Mouse (Mus musculus) spleen, postnatal 4 days (tissue): ENCODE data around the gene Dnah2.

Source experiments
- DNase-seq, 2 experiments: peaks; one replicate each; pipeline ENCODE4 v3.0.0; 2022; ENCODE audit warnings: low spot score in 2 of 2

The Dnah2 gene

GRCm38 (mm10) chr11:69419443-69419812, 129.5 kb downstream of the Dnah2 start:
- peak in 1 of 2 experiments; percentile 68 for DNase-seq

- DNase-seq = peak; percentile 65 to 76
Observed at GRCm38 (mm10) chr11:69418481-69419442, 130.1 kb downstream of the Dnah2 start.

GRCm38 (mm10) chr11:69417449-69418384, 131.2 kb downstream of the Dnah2 start:
- peak; percentile 74 to 82 for DNase-seq

GRCm38 (mm10) chr11:69416921-69417448, 131.9 kb downstream of the Dnah2 start:
- no peak for DNase-seq

- no peak for DNase-seq
Observed at GRCm38 (mm10) chr11:69416509-69416908, 132.4 kb downstream of the Dnah2 start.

- DNase-seq = peak in 1 of 2 experiments; percentile 67
Observed at GRCm38 (mm10) chr11:69415668-69416451, 133.1 kb downstream of the Dnah2 start.

GRCm38 (mm10) chr11:69415327-69415667, 133.6 kb downstream of the Dnah2 start:
- peak; percentile 36 to 71 for DNase-seq

- DNase-seq = peak in 1 of 2 experiments; percentile 66
Observed at GRCm38 (mm10) chr11:69414421-69415326, 134.2 kb downstream of the Dnah2 start.

- peak in 1 of 2 experiments; percentile 70 for DNase-seq
Observed at GRCm38 (mm10) chr11:69413221-69414181, 135.4 kb downstream of the Dnah2 start, which contains the start of gene Kdm6b. Kdm6b (minus strand) TSS chr11:69413675.

- no peak for DNase-seq
Observed at GRCm38 (mm10) chr11:69412548-69412947, 136.4 kb downstream of the Dnah2 start.

- DNase-seq = peak; percentile 59 to 82
Observed at GRCm38 (mm10) chr11:69411538-69412203, 137.2 kb downstream of the Dnah2 start.

GRCm38 (mm10) chr11:69411073-69411535, 137.8 kb downstream of the Dnah2 start:
- DNase-seq = peak; percentile 91 to 93

- DNase-seq = peak; percentile 62 to 86
Observed at GRCm38 (mm10) chr11:69410310-69411072, 138.4 kb downstream of the Dnah2 start.

GRCm38 (mm10) chr11:69410045-69410309, 138.9 kb downstream of the Dnah2 start:
- DNase-seq = no peak

- peak; percentile 80 to 91 for DNase-seq
Observed at GRCm38 (mm10) chr11:69409378-69410044, 139.4 kb downstream of the Dnah2 start.

- DNase-seq = peak; percentile 77 to 83
Observed at GRCm38 (mm10) chr11:69408541-69409377, 140.2 kb downstream of the Dnah2 start.
